ENCODE assay signal across 11 mouse cellular contexts in the genomic region with DNA sequence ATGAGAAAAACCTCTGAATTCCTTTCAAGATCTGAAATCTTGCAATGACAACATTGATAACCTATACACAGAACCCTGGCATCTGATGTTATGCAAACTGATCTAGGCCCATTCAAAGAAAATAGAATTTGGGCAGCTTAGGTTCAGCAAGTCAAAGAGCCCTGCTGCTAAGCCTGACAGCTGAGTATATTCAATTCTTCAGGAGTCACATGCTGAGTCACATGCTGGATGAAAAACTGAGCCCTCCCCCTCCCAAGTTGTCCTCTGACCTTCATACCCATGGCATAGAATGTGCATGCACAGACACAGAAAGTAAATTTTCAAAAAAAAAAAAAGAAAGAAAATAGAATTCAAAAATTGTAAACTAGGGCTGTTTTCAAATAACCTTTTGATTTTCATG.
A peak's percentile ranks its signal among the peaks of the same experiment; 100 is the strongest.
DNase-seq lines count a peak whose midpoint lies in the region; ATAC-seq lines count a peak whose summit lies in the region.
"Had no signal": no experiment of that assay in that cellular context is flagged by ENCODE, and none has a peak within 500 bp of the region (broad histone marks: within the 10 kb centered on the region; RNA-seq: fewer than 3 reads in every experiment).

No protein-coding gene starts in this region.

- peak; percentile 70 for ATAC-seq in midbrain, embryonic 12.5 days (ENCODE audit: low FRiP score, low read depth)
- ATAC-seq in midbrain, embryonic 14.5 days (ENCODE audit: low FRiP score, low TSS enrichment), result no peak; the same call in 1 of the 2 replicates
- peak; percentile 28; the same call in 1 of the 2 replicates for ATAC-seq in heart, embryonic 16.5 days (replicated peaks; ENCODE audit: extremely low read depth, insufficient read depth, low FRiP score)

- no peak overlapping the region for H3K4me2 ChIP-seq in midbrain, embryonic 12.5 days (replicated peaks)
- no peak overlapping the region for H3K4me2 ChIP-seq in midbrain, embryonic 14.5 days (ENCODE audit: low read length)
- H3K4me2 ChIP-seq in heart, embryonic 16.5 days (ENCODE audit: low read depth, low read length), result peak overlapping the region; percentile 37; the same call in 1 of the 2 replicates
- H3K4me2 ChIP-seq: embryonic facial prominence, embryonic 12.5 days; limb, embryonic 13.5 days; lung, embryonic 15.5 days; stomach, embryonic 15.5 days had no signal

- no peaks in the 10 kb centered on the region for H3K36me3 ChIP-seq in midbrain, embryonic 12.5 days
- H3K36me3 ChIP-seq in midbrain, embryonic 14.5 days (ENCODE audit: control insufficient read depth, insufficient read depth, low read length), result no peaks in the 10 kb centered on the region
- no peaks in the 10 kb centered on the region for H3K36me3 ChIP-seq in heart, embryonic 16.5 days (ENCODE audit: control insufficient read depth, insufficient read depth)
- H3K36me3 ChIP-seq: embryonic facial prominence, embryonic 12.5 days; limb, embryonic 13.5 days; lung, embryonic 15.5 days; stomach, embryonic 15.5 days had no signal

- DNase-seq in heart, adult 18-20 months, result peak; percentile 9 to 21
- DNase-seq in heart, postnatal 36 days, result no peak
- DNase-seq in midbrain, embryonic 14.5 days, result no peak
- DNase-seq in kidney, postnatal 36 days, result peak; percentile 8 to 30
- DNase-seq in right cerebral cortex, postnatal 4 days, result no peak

- H3K4me1 ChIP-seq in midbrain, embryonic 12.5 days, result peaks cover 5% of the 10 kb centered on the region
- peaks cover 6% of the 10 kb centered on the region; the same call in 1 of the 2 replicates for H3K4me1 ChIP-seq in midbrain, embryonic 14.5 days (ENCODE audit: control insufficient read depth, insufficient read depth, low read length)
- peaks cover 10% of the 10 kb centered on the region for H3K4me1 ChIP-seq in heart, embryonic 16.5 days (ENCODE audit: control insufficient read depth, insufficient read depth, low read length)
- H3K4me1 ChIP-seq: embryonic facial prominence, embryonic 12.5 days; limb, embryonic 13.5 days; stomach, embryonic 15.5 days had no signal

- H3K27ac ChIP-seq in midbrain, embryonic 12.5 days (replicated peaks), result no peak overlapping the region
- H3K27ac ChIP-seq in midbrain, embryonic 14.5 days (replicated peaks; ENCODE audit: low read depth, low read length), result no peak overlapping the region
- H3K27ac ChIP-seq in heart, embryonic 16.5 days (ENCODE audit: low read length), result peak overlapping the region; percentile 91
- H3K27ac ChIP-seq: embryonic facial prominence, embryonic 12.5 days; limb, embryonic 13.5 days; lung, embryonic 15.5 days; stomach, embryonic 15.5 days had no signal

- no peak overlapping the region for H3K4me3 ChIP-seq in midbrain, embryonic 12.5 days
- H3K4me3 ChIP-seq in midbrain, embryonic 14.5 days (replicated peaks; ENCODE audit: low read depth, low read length), result no peak overlapping the region
- H3K4me3 ChIP-seq in heart, embryonic 16.5 days (ENCODE audit: low read length), result no peak overlapping the region
- H3K4me3 ChIP-seq: embryonic facial prominence, embryonic 12.5 days; limb, embryonic 13.5 days; lung, embryonic 15.5 days; stomach, embryonic 15.5 days had no signal

- no peak overlapping the region for H3K9ac ChIP-seq in midbrain, embryonic 12.5 days (replicated peaks)
- no peak overlapping the region for H3K9ac ChIP-seq in midbrain, embryonic 14.5 days (replicated peaks; ENCODE audit: low read length)
- no peak overlapping the region for H3K9ac ChIP-seq in heart, embryonic 16.5 days (ENCODE audit: low read length)
- H3K9ac ChIP-seq: embryonic facial prominence, embryonic 12.5 days; limb, embryonic 13.5 days; lung, embryonic 15.5 days; stomach, embryonic 15.5 days had no signal

- H3K27me3 ChIP-seq in midbrain, embryonic 12.5 days, result no peaks in the 10 kb centered on the region
- H3K27me3 ChIP-seq in midbrain, embryonic 14.5 days (ENCODE audit: control insufficient read depth, insufficient read depth, low read length), result no peaks in the 10 kb centered on the region
- no peaks in the 10 kb centered on the region for H3K27me3 ChIP-seq in heart, embryonic 16.5 days (ENCODE audit: control insufficient read depth, insufficient read depth, low read length)
- H3K27me3 ChIP-seq: embryonic facial prominence, embryonic 12.5 days; limb, embryonic 13.5 days; lung, embryonic 15.5 days; stomach, embryonic 15.5 days had no signal

- intact Hi-C loops in heart, postnatal 36 days (cut with DNase I), result loop anchor here (5.0 to 10.0 kb wide), 2 partner anchors 355 to 373 kb away; partner anchors contain the start of gene Cited2

- H3K9me3 ChIP-seq in midbrain, embryonic 12.5 days, result no peaks in the 10 kb centered on the region
- H3K9me3 ChIP-seq in midbrain, embryonic 14.5 days (ENCODE audit: control insufficient read depth, low read length), result no peaks in the 10 kb centered on the region
- no peaks in the 10 kb centered on the region for H3K9me3 ChIP-seq in heart, embryonic 16.5 days (replicated peaks; ENCODE audit: control insufficient read depth, low read length)
- H3K9me3 ChIP-seq: embryonic facial prominence, embryonic 12.5 days; limb, embryonic 13.5 days; lung, embryonic 15.5 days; stomach, embryonic 15.5 days had no signal

Comparison
In these comparisons a context has a peak if more than half of its experiments do, and no peak if none do; other contexts are left out.
1. DNase-seq: peak in heart, adult 18-20 months (2 of 2) and kidney, postnatal 36 days (2 of 2); none in heart, postnatal 36 days (0 of 2), midbrain, embryonic 14.5 days (single experiment) and right cerebral cortex, postnatal 4 days (single experiment).